Mouse (Mus musculus): ENCODE data around the gene Scgb1b3.

Gene Scgb1b3

DNA sequence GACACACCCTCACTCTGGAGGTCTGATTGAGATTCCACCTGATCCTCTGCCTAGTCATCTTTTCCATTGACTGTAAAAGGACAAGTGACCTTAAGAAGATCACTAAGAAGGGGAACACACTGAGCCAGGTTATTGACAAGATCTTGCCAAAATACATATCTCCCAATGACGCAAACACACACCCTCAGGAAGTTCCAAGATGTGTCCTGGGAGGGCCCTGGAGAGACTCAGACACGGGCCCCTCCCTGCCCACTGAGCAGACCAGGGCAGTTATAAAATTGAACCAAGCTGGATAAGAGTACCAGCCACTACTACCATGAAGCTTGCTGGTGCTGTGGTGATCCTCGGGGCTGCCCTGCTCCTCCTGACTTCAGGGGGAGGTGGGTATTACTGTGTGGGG, at the start of gene Scgb1b3:
TSS of gene Scgb1b3 (plus strand) at position 301 of the 400 bp plus-strand sequence.
- no peak for DNase-seq (ENCODE audit: low spot score)

DNA sequence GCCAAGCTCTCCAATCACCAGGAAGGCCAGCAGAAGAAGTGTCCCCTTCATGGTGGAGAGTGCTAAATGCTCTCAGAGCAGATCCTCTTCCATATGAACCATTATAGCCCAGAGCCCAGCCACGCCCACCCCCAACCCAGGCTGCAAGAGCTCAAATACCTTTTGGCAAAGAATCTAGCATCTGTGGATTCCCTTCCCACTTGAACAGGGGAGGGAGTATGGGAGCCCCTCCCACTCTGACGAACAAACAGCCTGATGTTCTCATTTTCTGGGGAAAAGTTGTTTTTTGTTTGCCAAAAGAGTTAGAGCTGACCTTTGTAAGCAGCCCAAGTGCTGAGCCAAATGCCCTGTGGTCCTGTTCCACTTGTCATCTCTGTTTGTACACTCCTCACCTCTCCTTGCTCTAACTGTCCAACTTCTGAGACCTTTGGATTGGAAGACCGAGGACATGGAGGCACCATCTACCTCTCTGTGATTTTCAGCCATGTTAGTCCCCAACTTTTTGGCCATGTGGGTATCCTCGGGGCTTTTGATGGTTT, 13.3 kb upstream of the Scgb1b3 start, which contains the start of gene Scgb2b3:
TSS of gene Scgb2b3 (minus strand) at position 51 of the 539 bp plus-strand sequence.
- DNase-seq (ENCODE audit: low spot score) = no peak
